ENCODE assay signal across 8 mouse cellular contexts in the genomic region with DNA sequence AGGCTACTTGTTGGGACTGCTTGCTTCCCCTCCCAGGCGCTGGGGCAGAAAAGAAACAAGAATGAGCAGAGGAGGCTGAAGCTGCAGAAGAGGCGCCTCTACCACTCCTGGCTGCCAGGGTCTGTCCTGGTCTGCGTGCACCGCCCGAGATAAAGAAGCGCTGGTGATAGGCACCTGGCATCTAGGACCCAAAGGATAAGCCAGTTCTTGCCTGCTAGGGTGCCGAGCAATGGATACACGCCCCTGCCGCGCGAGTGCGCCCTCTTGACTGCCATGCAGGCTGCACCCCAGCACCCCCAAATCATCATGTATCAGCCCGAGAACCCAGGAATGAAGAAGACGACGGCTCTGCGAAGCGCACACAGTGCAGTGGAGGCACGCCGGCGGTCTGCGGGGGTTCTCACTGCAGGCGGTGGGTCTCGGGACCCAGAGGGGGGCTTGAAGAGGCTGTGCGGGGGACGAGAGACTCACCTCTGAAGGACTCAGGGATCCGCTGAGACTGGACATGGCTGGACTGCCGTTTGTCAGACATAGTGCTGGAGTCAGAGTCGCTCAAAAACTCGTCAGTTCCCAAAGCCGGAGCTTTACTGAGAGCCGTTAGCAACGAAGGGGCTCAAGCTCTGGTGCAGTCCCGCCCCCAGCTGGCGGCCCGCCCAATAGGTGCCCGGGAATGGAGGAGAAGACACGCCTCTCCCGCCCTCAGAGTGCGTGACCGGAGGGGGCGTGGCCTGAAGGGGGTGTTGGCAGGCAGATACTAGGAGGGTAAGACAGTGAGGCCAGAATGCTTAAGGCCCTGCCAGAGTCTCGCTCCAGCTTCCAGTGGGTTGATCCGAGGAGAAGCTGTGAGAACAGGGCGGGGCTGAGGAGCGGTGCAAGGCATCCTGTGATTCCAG. TPM values are rescaled to one million over a fixed set of nuclear protein-coding genes. Genes with fewer than 3 reads are reported as not detected.
DNase-seq lines count a peak whose midpoint lies in the region; ATAC-seq and TF ChIP-seq lines count a peak whose summit lies in the region.

Gene Stom (minus strand): TSS at position 589 of the 893 bp plus-strand sequence.

- H3K27me3 ChIP-seq in hindbrain, embryonic 10.5 days (ENCODE audit: insufficient read depth, poor library complexity, severe bottlenecking): peaks cover 13% of the 10 kb centered on the region; the same call in 1 of the 2 replicates
- no peaks in the 10 kb centered on the region for H3K27me3 ChIP-seq in lung, postnatal 0 days (replicated peaks; ENCODE audit: insufficient read depth, low read length)

- H3K4me2 ChIP-seq in lung, postnatal 0 days (replicated peaks; ENCODE audit: low read depth, low read length): peak within 1 kb of the TSS; percentile 93

- no peak for TF ChIP-seq EP300 in lung, postnatal 0 days (IDR thresholded peaks at IDR 0.05)

- H3K27ac ChIP-seq in hindbrain, embryonic 10.5 days: peak within 1 kb of the TSS; percentile 90
- H3K27ac ChIP-seq in lung, postnatal 0 days (ENCODE audit: low read length): peak within 1 kb of the TSS; percentile 93

- H3K9ac ChIP-seq in lung, postnatal 0 days (replicated peaks; ENCODE audit: low read depth): peak within 1 kb of the TSS; percentile 67

- peak; percentile 32; the same call in 1 of the 2 replicates for TF ChIP-seq CTCF in lung, postnatal 0 days (IDR thresholded peaks at IDR 0.05)

- H3K4me3 ChIP-seq in hindbrain, embryonic 10.5 days: peak within 1 kb of the TSS; percentile 77
- H3K4me3 ChIP-seq in lung, postnatal 0 days (ENCODE audit: low read depth, low read length): peak within 1 kb of the TSS; percentile 71

- no peaks in the 10 kb centered on the region for H3K36me3 ChIP-seq in hindbrain, embryonic 10.5 days
- H3K36me3 ChIP-seq in lung, postnatal 0 days (ENCODE audit: insufficient read depth, low read length): no peaks in the 10 kb centered on the region

- H3K4me1 ChIP-seq in hindbrain, embryonic 10.5 days (replicated peaks): peaks cover 21% of the 10 kb centered on the region
- H3K4me1 ChIP-seq in lung, postnatal 0 days (ENCODE audit: insufficient read depth, low read depth, low read length): peaks cover 16% of the 10 kb centered on the region

- H3K9me3 ChIP-seq in hindbrain, embryonic 10.5 days: no peaks in the 10 kb centered on the region
- no peaks in the 10 kb centered on the region for H3K9me3 ChIP-seq in lung, postnatal 0 days (ENCODE audit: low read length)

- WGBS in hindbrain, embryonic 10.5 days: under 1% methylated on average over 45 of the region's 45 CpGs
- WGBS in lung, postnatal 0 days: under 1% methylated on average over 45 of the region's 45 CpGs

- DNase-seq in MN1 (ENCODE audit: low spot score): peak; percentile 100
- DNase-seq in cerebellum, adult 9-10 months: peak; percentile 99
- DNase-seq in hindbrain, embryonic 10.5 days (ENCODE audit: low spot score): peak; percentile 99
- DNase-seq in layer of hippocampus, adult 9-11 months: peak; percentile 98
- DNase-seq in lung, postnatal 0 days (ENCODE audit: low spot score): peak; percentile 98
- peak; percentile 100 for DNase-seq in ovary, postnatal 14 days (ENCODE audit: low spot score)
- peak; percentile 100 for DNase-seq in thymus, postnatal 14 days

- peak; percentile 95 for ATAC-seq in frontal cortex, adult (ENCODE audit: low TSS enrichment)
- ATAC-seq in lung, postnatal 0 days: peak; percentile 98

RNA-seq across cellular contexts. Expression of gene Stom, which starts in this region (rescaled TPM):
- 14.8 and 17.0 TPM in 2 replicates for polyA plus RNA-seq in hindbrain, embryonic 10.5 days (2016; fragmentation: Nextera tagmentation; extraction: Ambion mirVana)
- 76.9 and 86.2 TPM in 2 replicates for polyA plus RNA-seq in lung, postnatal 0 days (2015; fragmentation: Nextera tagmentation; extraction: Ambion mirVana)

Comparison
In these comparisons a context has a peak if more than half of its experiments do, and no peak if none do; other contexts are left out.
1. Peak in every context shown above with its lines: DNase-seq, ATAC-seq, H3K4me3 ChIP-seq and H3K27ac ChIP-seq.